Mouse (Mus musculus) E14TG2a.4 (cell line): Measurements from ENCODE around the gene Phactr1.

ENCODE experiments used
- CTCF ChIP-seq: conservative IDR thresholded peaks from 2 replicates; pipeline ENCODE4 v1.5.1; 2014; ENCODE audit warnings: low read length
- NANOG ChIP-seq: IDR thresholded peaks from 2 replicates; pipeline ENCODE4 v1.6.1; 2014; ENCODE audit warnings: borderline replicate concordance, low read length, mixed read lengths

DNA sequence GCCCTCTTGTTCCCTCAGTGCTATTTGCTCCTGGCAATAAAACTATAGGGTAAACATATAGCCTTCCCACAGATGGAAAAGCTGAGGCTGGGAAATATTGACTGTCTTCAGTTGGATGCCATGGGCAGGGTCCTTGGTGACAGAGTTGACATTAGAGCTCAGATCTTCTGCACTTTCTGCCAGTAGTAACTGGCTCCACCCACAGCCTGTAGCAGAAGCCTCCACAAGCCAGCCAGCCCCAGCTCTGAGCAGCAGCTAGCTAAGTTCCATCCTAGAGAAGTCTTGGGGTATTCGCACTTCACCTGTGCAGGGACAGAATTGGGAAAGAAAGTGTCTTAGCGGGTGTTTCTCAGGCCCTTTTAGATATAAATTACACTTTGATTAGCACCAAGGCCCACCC is 390.5 kb downstream of the Phactr1 start:
- no peak for TF ChIP-seq CTCF
- no peak for TF ChIP-seq NANOG
